Mouse (Mus musculus) spleen, adult 2 months (tissue): Measurements from ENCODE around the gene Dph2.

Source experiments
- CTCF ChIP-seq: fragments of 200-500 bp; IDR thresholded peaks from 2 replicates; pipeline ENCODE4 v1.5.1; 2011; ENCODE audit warnings: mild to moderate bottlenecking, inconsistent platforms; ENCODE audit not compliant: insufficient read depth, insufficient read length, insufficient replicate concordance; ENCODE audit errors: extremely low read depth
- POLR2A ChIP-seq: fragments of 200-500 bp; IDR thresholded peaks from 2 replicates; pipeline ENCODE4 v1.6.1; 2011; ENCODE audit warnings: low read depth, low read length, inconsistent platforms

GRCm38 (mm10) chr4:117894601-117895000 lies 2.8 kb upstream of the Dph2 start:
- TF ChIP-seq CTCF = no peak
- no peak for TF ChIP-seq POLR2A
